Mouse (Mus musculus) mouse embryonic stem cell (cell line): ENCODE measurements at regions not wholly inside any gene's neighbourhood (a gene's known extent, or its start where the extent isn't known, plus 50 kb on each side); places are given as distances from the start of the nearest gene placed in this dataset.

Source experiments
- in situ Hi-C, 2 experiments: fragments of 300-500 bp; cut with MboI; formaldehyde crosslinking; loops; 1 replicate in 1 of 2; 3 replicates in 1 of 2; pipeline ENCODE4 v1.14.3; 2019 to 2020; ENCODE audit warnings: low sequenced_read_pairs in 2 of 2, low pct_unique_long_range_greater_than_20kb in 1 of 2, mixed read lengths in 1 of 2; ENCODE audit not compliant: unreplicated experiment in 1 of 2

DNA sequence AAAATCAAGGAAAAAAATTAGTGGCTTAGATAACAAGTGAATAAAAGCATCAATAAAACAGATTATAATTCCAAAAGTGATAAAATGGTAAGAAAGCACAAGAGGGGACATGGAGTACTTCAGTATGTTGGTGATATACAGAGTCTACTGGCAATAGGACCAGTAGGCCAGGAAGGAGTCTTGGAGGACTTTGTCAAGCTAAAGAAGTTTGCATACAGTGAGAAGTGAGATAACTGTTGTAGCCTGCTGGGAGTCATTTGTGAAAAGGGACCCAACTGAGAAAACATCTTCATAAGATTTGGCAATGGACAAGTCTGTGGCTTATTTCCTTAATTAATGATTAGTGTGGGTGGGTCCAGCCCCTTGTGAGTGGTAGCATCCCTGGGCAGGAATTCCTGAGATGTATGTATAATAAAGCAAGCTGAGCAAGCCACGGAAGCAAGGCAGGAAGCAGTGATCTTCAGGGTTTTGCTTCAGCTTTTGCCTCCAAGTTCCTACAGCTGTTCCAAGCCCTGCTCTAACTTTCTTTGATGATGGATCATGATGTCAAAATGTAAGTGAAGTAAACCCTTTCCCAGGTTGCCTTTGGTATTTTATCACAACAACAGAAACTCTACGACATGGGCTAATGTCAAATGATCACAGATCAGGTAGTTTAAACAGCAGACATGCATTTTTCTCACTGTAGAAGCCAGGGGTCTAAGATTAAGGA lies 314.5 kb upstream of the Trib2 start:
- in situ Hi-C loops, result no loop called here

DNA sequence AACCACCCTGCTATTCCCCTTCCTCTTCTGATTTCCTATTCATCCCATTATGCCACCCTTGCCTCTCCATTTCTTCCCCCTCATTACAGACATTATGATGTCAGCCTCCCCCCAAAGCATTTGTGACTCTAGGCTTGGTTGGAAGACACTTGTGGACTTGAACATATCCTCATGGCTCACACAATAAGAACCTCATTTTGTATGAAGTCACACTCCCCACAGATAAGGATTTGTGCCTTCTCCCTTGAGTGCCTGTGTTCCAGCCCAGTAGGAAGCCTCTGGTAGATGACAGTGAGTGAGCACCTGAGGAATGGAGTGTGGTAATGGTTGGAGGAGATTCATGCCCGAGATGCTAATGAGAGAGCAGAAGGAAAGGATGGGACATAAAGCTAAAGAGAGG lies 313.9 kb upstream of the Trib2 start:
- in situ Hi-C loops, result no loop called here

DNA sequence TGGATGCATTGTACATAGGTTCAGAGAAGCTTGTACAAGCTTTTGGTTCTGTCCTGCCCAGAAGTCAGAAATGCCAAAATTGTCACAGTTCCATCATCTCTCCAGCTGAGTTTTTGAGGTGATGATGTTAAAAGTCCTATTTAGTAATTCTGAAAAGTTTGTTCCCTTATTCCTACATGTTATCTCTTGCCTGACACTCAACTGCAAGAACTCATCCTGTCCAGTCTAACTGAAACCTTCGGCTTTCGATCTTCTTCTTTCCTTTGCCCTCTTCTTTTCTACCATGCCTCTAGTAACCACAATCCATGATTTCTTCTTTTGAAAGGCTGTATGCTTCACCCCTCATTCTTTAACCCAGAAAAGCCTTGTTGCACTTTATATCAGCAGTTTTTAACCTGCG lies 313.2 kb upstream of the Trib2 start:
- in situ Hi-C loops, result no loop called here

DNA sequence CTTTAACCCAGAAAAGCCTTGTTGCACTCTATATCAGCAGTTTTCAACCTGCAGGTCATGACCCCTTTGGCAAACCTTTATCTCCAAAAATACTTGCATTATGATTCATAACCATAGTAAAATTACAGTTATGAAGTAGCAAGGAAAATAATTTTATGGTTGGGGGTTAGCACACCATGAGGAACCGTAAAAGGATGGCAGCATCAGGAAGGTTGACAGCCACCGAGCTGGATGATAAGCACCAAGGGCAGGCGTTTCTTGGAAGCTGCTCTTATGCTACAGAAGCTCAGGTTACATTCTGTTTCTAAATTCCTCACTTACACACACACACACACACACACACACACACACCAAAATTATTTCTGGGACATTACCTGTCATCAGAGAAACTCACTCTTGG lies 312.5 kb upstream of the Trib2 start:
- in situ Hi-C loops, result no loop called here

DNA sequence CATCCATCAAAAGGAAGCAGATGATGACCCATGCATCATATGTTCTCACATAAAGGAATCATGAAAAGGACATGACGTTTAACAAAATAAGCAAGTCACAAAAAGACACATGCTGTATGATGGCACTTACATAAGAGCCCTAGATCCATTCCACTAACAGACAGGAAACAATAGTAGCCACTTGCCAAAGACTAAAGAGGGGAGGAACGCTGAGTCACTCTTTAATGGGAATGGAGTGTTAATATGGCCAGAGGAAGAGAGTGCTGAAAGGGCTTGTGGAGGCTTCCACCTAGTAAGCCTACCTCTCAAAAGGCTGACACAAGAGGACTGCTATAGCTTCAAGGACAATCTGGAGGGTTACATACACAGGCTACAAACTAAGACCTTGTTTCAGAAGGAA lies 308.2 kb upstream of the Trib2 start:
- in situ Hi-C loops, result no loop called here

DNA sequence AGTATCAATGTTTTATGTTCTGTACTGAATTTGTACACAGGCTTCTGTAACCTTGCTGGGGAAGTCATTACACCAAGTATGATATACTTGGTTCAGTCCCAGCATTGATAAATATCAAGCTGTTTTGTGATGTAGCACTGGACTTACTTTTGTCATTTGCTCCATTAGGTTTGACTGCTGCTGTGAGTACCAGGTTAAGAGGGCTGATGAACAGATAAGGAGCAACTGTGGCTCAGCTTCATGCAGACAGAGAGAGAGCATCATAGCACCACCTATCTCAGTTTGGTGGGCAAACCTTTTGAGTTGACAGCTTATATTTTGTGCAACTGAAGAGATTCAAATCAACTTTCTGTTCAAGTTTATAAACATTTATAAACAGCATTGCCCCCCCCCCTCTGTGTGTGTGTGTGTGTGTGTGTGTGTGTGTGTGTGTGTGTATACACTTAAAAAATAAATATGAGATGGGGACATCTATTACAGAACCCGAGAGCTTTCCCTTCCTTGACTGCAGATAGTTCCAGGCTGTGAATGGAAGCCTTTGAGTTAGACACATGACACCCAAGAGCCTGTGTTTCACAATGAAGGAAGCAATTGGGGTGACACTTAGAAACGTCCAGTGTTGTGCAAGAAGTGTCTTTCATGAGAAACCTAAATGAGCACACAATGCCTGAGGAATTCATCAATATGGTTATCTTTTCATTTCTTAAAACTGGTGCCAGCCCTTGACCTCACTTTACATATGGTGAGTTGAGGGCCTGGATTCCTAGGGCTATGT lies 305.8 kb upstream of the Trib2 start:
- in situ Hi-C loops, result no loop called here

DNA sequence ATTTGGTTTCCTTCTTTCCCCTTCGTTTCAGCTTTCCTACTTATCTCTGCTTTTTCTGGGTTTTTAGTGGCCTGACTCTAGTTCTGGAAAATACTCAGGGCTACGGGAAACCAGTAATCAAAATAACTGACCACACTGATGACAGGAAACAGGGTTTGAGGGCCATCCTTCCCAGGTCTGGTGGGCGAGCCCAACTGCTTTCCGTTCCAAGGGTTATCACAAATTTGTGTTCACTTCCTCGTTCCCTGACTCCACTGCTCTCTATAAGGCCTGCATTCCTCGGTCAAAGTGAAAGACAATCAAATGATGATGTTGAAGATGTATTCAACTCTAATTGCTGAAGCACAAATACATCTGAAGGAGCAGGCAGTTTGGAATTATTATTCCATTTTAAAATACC lies 305.1 kb upstream of the Trib2 start:
- in situ Hi-C loops, result no loop called here

DNA sequence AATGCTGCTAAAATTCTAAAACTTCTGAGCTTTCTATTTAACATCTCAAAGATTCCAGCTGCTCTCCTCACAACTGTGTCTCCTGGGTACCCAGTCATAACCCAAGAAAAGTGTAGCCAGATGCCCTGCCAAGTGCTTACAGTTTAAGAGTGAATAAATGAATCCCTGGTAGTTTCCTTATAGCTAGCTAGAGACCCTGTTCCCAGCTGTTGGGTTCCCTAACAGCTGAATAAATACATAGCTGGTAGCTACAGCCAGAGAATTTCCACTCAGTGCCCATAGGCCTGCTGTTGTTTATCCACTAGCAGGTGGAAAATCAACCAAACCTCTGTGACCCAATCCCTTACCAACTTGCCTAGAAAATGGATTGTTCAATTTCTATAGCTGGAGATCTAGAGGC lies 302.0 kb upstream of the Trib2 start:
- in situ Hi-C loops, result no loop called here

DNA sequence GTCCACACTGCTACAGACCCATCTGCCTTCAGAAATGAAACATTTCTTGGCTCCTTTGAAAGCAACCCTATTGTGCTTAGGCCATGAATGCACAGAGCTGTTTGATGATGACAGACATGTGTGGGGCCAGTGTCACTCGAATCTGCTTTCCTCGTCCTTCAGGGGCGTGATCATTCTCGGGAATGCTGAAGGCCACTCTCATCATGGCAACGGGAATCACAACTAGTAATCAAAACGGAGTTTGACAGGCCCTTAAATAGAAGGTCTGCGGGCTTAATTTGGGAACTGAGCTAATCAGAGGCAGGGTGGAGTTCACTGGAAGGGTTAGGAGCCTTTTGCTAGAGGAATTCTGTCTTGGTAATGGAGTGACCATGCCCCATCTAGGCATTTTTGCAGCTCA lies 290.2 kb upstream of the Trib2 start:
- in situ Hi-C loops, result no loop called here

DNA sequence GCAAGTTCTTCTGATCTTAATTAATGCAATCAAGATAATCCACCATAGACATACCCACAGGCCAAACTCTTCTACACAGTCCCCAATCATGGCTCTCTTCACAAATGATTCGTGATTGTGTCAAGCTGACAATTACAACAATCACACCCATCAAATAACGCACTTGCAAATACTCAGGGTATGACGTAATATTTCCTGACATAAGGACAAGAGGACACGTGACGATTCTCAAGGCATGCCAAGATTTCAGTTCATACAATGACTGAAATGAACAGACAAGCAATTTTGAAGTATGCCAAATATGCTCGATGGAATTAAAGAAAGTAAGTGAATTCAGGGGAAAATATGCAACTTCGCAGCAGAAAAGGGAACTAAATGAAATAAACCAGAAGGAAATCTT lies 282.1 kb upstream of the Trib2 start:
- in situ Hi-C loops, result no loop called here

DNA sequence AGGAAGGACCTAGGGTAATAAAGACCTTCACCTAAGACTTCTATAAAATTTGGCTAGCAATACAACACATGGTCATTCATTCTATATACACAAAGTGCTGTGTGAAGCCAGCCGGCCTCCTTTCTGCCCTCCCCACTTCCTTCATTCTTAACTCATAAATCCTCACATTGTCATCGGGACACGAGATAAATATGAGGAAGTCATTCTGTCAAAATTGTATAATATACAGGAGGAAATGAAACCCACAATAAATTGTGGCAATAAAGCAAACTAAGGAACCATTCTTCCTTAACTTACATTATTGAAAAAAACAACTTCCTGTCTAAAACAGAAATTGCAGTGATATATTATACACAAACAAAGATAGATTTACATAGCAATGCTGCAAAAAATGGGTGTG lies 275.9 kb upstream of the Trib2 start:
- in situ Hi-C loops, result no loop called here

DNA sequence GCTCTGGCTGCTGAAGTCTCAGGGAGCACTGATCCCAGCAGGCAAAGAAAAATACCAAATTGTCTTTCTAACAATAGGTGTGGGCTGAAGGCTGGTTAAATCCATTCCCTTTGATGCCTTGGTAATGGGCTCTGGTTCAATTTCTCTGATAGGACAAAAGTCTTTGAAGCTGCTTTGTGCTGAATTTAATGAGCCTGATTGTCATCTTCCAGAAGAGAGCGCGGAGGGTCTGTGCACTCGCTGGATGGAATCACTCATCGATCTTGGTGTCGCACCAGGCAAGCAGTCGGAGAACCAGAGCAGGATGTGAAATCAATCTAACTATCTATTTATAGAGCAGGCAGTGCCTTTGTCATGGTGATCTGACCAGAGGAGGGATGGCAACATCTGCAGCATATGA lies 274.6 kb upstream of the Trib2 start:
- in situ Hi-C loops, result no loop called here

DNA sequence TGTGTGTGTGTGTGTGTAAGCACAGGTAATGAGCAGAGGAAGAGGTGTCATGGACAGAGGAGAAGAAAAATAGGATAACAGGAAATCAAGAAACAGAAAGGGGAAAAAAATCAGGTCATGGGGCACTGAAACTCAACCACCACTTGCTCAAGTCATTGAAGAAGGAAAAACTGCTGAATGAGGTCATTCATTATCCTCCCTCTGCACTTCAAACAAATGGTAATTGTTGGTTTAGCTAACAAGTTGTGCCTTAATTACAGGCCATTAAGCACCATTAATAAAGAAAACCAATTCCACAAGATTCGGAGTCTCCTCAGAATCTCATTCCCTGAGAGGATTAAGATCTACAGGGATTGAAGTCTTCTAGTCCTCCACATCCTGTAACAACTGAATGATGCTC lies 266.5 kb upstream of the Trib2 start:
- in situ Hi-C loops, result no loop called here

DNA sequence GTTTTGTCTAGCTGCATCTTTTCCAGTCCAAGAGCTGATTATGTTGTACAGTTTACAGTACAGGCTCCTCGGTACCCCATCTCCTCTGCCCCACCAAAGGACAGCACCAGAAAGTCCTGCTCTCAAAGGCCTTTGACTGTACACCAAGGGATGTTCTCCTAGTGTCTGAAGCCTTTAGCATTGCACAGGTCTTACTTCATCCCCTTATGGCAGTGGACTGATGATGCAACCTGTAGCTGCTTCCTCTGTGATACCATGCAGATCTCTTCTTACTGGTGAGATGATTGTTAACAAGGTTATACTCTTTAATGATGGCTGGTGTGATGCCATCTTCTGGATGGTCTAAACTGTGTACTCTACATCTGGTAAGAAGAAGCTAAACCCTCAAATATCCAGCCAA lies 260.5 kb upstream of the Trib2 start:
- in situ Hi-C loops, result no loop called here

DNA sequence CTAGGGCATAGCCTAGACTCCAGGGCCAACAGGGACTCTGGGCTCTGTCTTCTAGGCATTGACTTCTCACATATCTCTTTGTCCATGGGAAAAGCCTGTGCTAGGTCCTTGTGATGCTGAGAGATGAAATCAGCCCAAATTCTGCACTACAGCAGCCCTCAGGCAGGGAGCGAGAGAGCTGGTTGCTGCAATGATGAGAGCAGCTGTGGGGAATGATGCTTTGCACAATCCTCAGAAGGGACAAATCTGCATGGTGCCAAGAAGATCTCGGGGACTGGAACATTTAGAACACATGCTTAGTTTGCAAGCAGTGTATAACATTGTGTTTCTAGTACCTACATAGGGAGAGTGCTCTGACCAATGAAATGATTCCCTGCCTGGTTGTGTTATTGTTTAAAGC lies 259.2 kb upstream of the Trib2 start:
- in situ Hi-C loops, result no loop called here

DNA sequence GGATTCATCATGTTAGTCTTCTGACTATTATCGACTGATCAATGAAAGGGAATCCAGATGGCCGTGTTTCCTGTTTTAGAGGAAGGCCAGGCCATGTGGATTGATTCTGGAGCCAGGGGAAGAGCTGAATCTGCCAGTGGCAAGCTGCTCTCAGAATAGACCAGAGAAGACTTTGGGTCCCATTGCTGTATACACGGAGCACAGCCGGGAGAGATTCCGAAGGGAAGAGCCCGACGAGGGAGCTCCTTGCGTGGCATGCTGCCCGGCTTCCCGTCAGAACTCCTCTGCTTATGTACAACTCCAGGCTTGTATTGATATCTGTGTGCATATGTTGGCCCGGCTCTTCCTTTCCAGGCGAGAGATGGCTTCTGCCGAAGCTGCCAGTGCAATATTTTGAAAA lies 252.2 kb upstream of the Trib2 start:
- in situ Hi-C loops, result no loop called here

DNA sequence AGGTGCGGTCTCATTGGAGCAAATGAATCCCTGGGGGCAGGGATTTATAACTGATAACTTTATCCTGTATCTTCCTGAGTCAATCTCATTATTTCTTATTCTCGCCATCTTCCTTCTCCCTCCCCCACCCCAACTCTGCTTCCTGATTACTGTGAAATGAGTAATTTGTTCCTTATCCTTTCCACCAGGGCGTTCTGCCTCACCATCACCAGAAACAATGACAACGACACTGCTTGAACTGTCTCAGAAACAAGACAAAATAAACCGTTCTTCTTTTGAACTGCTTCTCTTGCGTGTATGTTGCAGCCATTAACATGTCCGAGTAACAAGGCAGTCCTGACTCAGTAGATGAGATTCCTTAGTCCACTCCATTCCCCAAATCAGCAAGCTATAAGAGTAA lies 246.0 kb upstream of the Trib2 start:
- in situ Hi-C loops, result no loop called here

DNA sequence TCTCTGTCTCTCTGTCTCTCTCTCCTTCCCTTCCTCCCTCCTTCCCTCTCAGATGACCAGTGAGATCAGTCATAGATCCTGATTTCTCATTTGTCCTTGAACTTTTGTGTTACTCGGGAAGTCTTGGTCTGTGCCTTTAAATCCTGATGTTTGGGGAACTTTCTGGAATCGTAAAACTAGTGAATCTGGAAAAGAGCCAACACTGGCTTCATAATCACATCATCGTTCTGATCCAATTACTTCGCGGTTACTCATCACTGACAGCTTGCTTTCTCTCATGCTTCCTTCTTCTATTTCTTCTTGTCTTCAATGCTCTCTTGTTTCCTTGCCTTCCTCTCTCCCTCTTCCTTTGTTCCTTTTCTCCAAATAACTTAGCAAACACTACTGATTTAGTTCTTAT lies 243.7 kb upstream of the Trib2 start:
- in situ Hi-C loops, result no loop called here

DNA sequence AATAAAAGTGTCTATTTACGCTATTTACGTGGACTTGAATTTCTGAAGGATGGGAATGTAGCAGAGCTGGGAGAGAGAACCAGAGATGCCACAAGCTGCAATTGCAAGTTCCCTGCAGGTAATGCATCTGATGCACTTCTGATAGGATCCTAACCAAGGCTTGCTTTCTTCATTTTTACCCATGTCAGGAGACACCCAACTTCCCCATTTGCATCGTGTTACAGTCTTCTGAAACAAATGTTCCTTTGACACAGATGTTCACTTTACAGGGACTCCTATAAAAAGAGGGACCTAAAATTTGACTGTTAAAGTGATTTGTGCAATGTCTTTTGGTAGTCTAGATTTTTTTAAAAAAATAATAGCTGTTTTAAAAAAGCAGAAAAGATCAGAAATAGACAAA lies 241.5 kb upstream of the Trib2 start:
- in situ Hi-C loops, result no loop called here

DNA sequence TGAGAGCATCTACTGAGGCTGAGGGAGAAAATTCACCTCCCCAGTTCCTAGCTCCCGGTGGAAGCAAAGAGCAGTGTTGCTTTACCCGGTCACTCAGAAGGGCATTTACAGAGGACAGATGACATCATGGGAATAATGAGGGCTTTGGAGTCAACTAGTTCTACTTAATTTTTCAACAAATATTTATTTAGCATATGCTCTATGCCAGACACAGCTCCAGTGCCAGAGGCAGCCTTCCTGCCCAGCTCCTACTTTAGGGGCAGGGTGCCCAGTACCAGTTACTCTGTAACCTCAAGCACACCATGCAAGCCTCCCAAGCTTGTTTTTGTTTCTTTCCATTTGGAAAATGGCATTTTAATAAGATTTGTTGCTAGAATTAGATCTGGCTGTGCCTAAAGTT lies 240.1 kb upstream of the Trib2 start:
- in situ Hi-C loops, result no loop called here
